28 mouse cellular contexts compared by ENCODE assay signal in the genomic region with DNA sequence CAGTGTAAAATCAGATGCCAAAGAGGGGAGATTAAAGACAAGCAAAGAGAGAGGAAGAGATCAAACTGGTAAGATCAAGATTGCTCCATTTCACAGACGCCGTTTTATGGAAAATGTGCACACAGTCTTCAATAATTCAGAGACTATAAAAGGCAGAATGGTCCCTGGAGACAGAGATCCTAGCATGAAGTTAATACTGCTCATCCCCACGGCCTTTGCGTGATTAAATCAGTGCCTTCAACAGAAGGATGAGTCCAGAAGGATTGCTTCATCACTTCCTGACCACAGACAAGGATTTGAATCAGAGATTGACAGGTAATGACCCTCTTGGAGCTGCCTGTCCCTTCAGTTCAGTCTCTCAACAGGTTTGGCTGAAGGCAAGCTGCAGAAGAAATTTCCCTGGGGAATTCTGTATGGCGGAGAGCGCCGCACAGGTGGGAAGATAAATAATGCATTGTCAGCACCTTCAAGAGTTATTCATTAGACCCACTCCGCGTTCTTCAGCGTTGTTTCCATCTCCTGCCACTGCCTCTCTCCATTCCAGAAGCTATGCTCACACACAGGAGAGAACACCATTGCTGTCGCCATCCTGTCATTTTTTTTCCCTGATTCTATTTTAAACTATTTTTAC.
A peak's percentile ranks its signal among the peaks of the same experiment; 100 is the strongest.
DNase-seq lines count a peak whose midpoint lies in the region; ATAC-seq and TF ChIP-seq lines count a peak whose summit lies in the region.
"Had no signal": no experiment of that assay in that cellular context is flagged by ENCODE, and none has a peak within 500 bp of the region (broad histone marks: within the 10 kb centered on the region; RNA-seq: fewer than 3 reads in every experiment).

No protein-coding gene starts in this region.

- peak; percentile 57 for DNase-seq in midbrain, embryonic 11.5 days (ENCODE audit: low spot score, missing footprints)
- no peak for DNase-seq in midbrain, postnatal 0 days (ENCODE audit: low spot score)
- peak; percentile 26 for DNase-seq in retina, embryonic 14.5 days (ENCODE audit: low spot score)
- no peak for DNase-seq in retina, postnatal 1 day
- DNase-seq: adrenal gland, adult 8-10 months; adrenal gland, postnatal 25 days; cerebellum, adult 11-12 months; cerebellum, adult 8-10 months; cerebellum, postnatal 10 days; cerebellum, postnatal 36 days; embryo, embryonic 11 days; forebrain, postnatal 0 days; gastrocnemius, adult 2 months; gastrocnemius, postnatal 14 days; heart, adult 18-20 months; heart, postnatal 10 days; heart, postnatal 36 days had no signal

- peaks cover 19% of the 10 kb centered on the region for H3K4me1 ChIP-seq in hindbrain, embryonic 12.5 days
- H3K4me1 ChIP-seq in hindbrain, embryonic 16.5 days (ENCODE audit: control insufficient read depth, insufficient read depth, low read depth, low read length): peaks cover 3% of the 10 kb centered on the region
- H3K4me1 ChIP-seq in midbrain, embryonic 11.5 days (ENCODE audit: control insufficient read depth, insufficient read depth, low read length): no peaks in the 10 kb centered on the region
- H3K4me1 ChIP-seq in midbrain, postnatal 0 days (ENCODE audit: insufficient read depth, low read length): no peaks in the 10 kb centered on the region
- H3K4me1 ChIP-seq: embryonic facial prominence, embryonic 15.5 days; heart, embryonic 12.5 days; heart, embryonic 15.5 days had no signal

- no peak overlapping the region for H3K4me3 ChIP-seq in hindbrain, embryonic 12.5 days
- H3K4me3 ChIP-seq in hindbrain, embryonic 16.5 days (ENCODE audit: low read length): no peak overlapping the region
- no peak overlapping the region for H3K4me3 ChIP-seq in midbrain, embryonic 11.5 days (ENCODE audit: low read depth, low read length)
- no peak overlapping the region for H3K4me3 ChIP-seq in midbrain, postnatal 0 days (ENCODE audit: low read depth, low read length)
- H3K4me3 ChIP-seq: embryonic facial prominence, embryonic 15.5 days; gastrocnemius, adult 2 months; heart, embryonic 12.5 days; heart, embryonic 15.5 days; hindbrain, embryonic 15.5 days had no signal

- no peak overlapping the region for H3K9ac ChIP-seq in hindbrain, embryonic 12.5 days
- no peak overlapping the region for H3K9ac ChIP-seq in hindbrain, embryonic 16.5 days (ENCODE audit: low read depth, low read length)
- H3K9ac ChIP-seq in midbrain, embryonic 11.5 days (ENCODE audit: low read length): no peak overlapping the region
- H3K9ac ChIP-seq in midbrain, postnatal 0 days (replicated peaks; ENCODE audit: low read length, poor library complexity, severe bottlenecking): no peak overlapping the region
- H3K9ac ChIP-seq: embryonic facial prominence, embryonic 15.5 days; forebrain, postnatal 0 days; heart, embryonic 12.5 days; heart, embryonic 15.5 days; hindbrain, embryonic 15.5 days had no signal

- TF ChIP-seq CTCF in midbrain, postnatal 0 days (IDR thresholded peaks at IDR 0.05): no peak

- peaks cover 8% of the 10 kb centered on the region for H3K9me3 ChIP-seq in hindbrain, embryonic 12.5 days (replicated peaks)
- H3K9me3 ChIP-seq in hindbrain, embryonic 16.5 days (ENCODE audit: control insufficient read depth, low read length): no peaks in the 10 kb centered on the region
- H3K9me3 ChIP-seq in midbrain, embryonic 11.5 days (ENCODE audit: control insufficient read depth, low read length): no peaks in the 10 kb centered on the region
- H3K9me3 ChIP-seq in midbrain, postnatal 0 days (ENCODE audit: low read length): no peaks in the 10 kb centered on the region
- H3K9me3 ChIP-seq: embryonic facial prominence, embryonic 15.5 days; heart, embryonic 12.5 days; heart, embryonic 15.5 days; hindbrain, embryonic 15.5 days had no signal

- H3K27me3 ChIP-seq in hindbrain, embryonic 12.5 days: no peaks in the 10 kb centered on the region
- H3K27me3 ChIP-seq in hindbrain, embryonic 16.5 days (replicated peaks; ENCODE audit: control insufficient read depth, insufficient read depth, low read length): no peaks in the 10 kb centered on the region
- H3K27me3 ChIP-seq in midbrain, embryonic 11.5 days (ENCODE audit: control insufficient read depth, insufficient read depth, low read length): no peaks in the 10 kb centered on the region
- no peaks in the 10 kb centered on the region for H3K27me3 ChIP-seq in midbrain, postnatal 0 days (ENCODE audit: insufficient read depth, low read length)
- H3K27me3 ChIP-seq: embryonic facial prominence, embryonic 15.5 days; heart, embryonic 12.5 days; heart, embryonic 15.5 days; hindbrain, embryonic 15.5 days had no signal

- 0 out of 2 replicates have a peak, but pooled peaks have one; percentile 38 for ATAC-seq in hindbrain, embryonic 12.5 days (ENCODE audit: low FRiP score)
- no peak for ATAC-seq in hindbrain, embryonic 16.5 days
- ATAC-seq in midbrain, embryonic 11.5 days (ENCODE audit: low FRiP score): no peak
- ATAC-seq in midbrain, postnatal 0 days (ENCODE audit: low FRiP score): no peak
- ATAC-seq: activated CD4-positive, CD25-positive, alpha-beta regulatory T cell, adult 4 months; CD4-positive, CD25-positive, alpha-beta regulatory T cell, adult 4 months; forebrain, embryonic 14.5 days; forebrain, postnatal 0 days; inflammation-experienced regulatory T-cells, adult 6 months; intestine, embryonic 16.5 days had no signal

- H3K27ac ChIP-seq in hindbrain, embryonic 12.5 days: no peak overlapping the region
- H3K27ac ChIP-seq in hindbrain, embryonic 16.5 days (ENCODE audit: low read depth, low read length): no peak overlapping the region
- no peak overlapping the region for H3K27ac ChIP-seq in midbrain, embryonic 11.5 days (ENCODE audit: low read depth, low read length)
- H3K27ac ChIP-seq in midbrain, postnatal 0 days (ENCODE audit: low read depth, low read length): no peak overlapping the region
- H3K27ac ChIP-seq: embryonic facial prominence, embryonic 15.5 days; gastrocnemius, adult 2 months; heart, embryonic 15.5 days; hindbrain, embryonic 15.5 days had no signal

- H3K4me2 ChIP-seq in hindbrain, embryonic 12.5 days (replicated peaks): no peak overlapping the region
- H3K4me2 ChIP-seq in hindbrain, embryonic 16.5 days (ENCODE audit: low read length): no peak overlapping the region
- no peak overlapping the region for H3K4me2 ChIP-seq in midbrain, embryonic 11.5 days
- H3K4me2 ChIP-seq in midbrain, postnatal 0 days (ENCODE audit: low read depth, low read length, poor library complexity, severe bottlenecking): no peak overlapping the region
- H3K4me2 ChIP-seq: embryonic facial prominence, embryonic 15.5 days; heart, embryonic 12.5 days; heart, embryonic 15.5 days; hindbrain, embryonic 15.5 days had no signal

- H3K36me3 ChIP-seq in hindbrain, embryonic 12.5 days: no peaks in the 10 kb centered on the region
- H3K36me3 ChIP-seq in hindbrain, embryonic 16.5 days (ENCODE audit: control insufficient read depth, insufficient read depth, low read length): no peaks in the 10 kb centered on the region
- no peaks in the 10 kb centered on the region for H3K36me3 ChIP-seq in midbrain, embryonic 11.5 days (ENCODE audit: control insufficient read depth, insufficient read depth, low read length)
- no peaks in the 10 kb centered on the region for H3K36me3 ChIP-seq in midbrain, postnatal 0 days (ENCODE audit: insufficient read depth, low read length)
- H3K36me3 ChIP-seq: embryonic facial prominence, embryonic 15.5 days; heart, embryonic 12.5 days; heart, embryonic 15.5 days; hindbrain, embryonic 15.5 days had no signal

- WGBS in hindbrain, embryonic 12.5 days: 71% methylated on average over 11 of the region's 11 CpGs
- WGBS in hindbrain, embryonic 16.5 days: 70% methylated on average over 11 of the region's 11 CpGs
- WGBS in midbrain, embryonic 11.5 days: 86% methylated on average over 11 of the region's 11 CpGs
- WGBS in midbrain, postnatal 0 days: 60% methylated on average over 11 of the region's 11 CpGs

Comparison
In these comparisons a context has a peak if more than half of its experiments do, and no peak if none do; other contexts are left out.
1. DNase-seq: peak in midbrain, embryonic 11.5 days (single experiment) and retina, embryonic 14.5 days (single experiment); none in midbrain, postnatal 0 days (single experiment) and retina, postnatal 1 day (single experiment).